Mouse (Mus musculus): Measurements from ENCODE around the gene Ube4a. TPM values are rescaled to one million over a fixed set of nuclear protein-coding genes. Genes with fewer than 3 reads are reported as not detected.

The Ube4a gene
- total and polyA plus RNA-seq, 3 experiments = 14.6 to 28.3 (median 18.2) TPM

DNA sequence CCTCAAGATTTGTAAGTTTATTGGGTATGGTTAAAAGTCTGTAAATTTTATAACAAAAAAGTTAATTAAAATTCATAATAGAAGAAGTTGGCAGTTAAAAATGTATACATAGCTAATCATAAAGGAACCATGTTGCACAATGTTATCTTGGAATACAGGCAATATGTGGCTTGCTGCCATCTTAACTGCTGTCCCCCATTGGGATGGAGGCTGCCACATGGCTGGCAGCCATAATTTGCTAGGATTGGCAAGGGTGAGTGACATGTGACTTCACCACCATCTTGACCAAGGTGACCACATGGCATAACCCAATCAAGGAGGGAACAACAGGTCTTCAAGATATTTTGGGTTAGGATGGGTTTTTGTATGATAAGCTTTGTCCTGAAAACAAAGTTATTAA lies 26.9 kb upstream of the Ube4a start:
- Histone ChIP-seq H3K27ac (ENCODE audit: insufficient read depth, low read depth) (no peak overlapping the region), H3K4me1 (ENCODE audit: control insufficient read depth in 1 of 2, insufficient read depth in 2 of 2) (peaks cover 3 to 10% of the 10 kb centered on the region in 2 experiments; a peak in 2 of 4 replicates), H3K27me3 (replicated peaks) (no peaks in the 10 kb centered on the region), H3K4me2 (ENCODE audit: insufficient read depth, low read depth, poor library complexity, severe bottlenecking) (no peak overlapping the region), H3K36me3 (replicated peaks in 1 of 2; ENCODE audit: control insufficient read depth in 1 of 2, insufficient read depth in 1 of 2, low read length in 1 of 2) (no peaks in the 10 kb centered on the region), H3K79me2 (replicated peaks; ENCODE audit: control insufficient read depth, extremely low read depth, insufficient read depth, poor library complexity, severe bottlenecking) (no peaks in the 10 kb centered on the region), H3K9ac (ENCODE audit: insufficient read depth, low read depth) (no peak overlapping the region), H3K4me3 (replicated peaks in 1 of 3; ENCODE audit: low read depth in 2 of 3, low read length in 2 of 3, poor library complexity in 1 of 3) (no peak overlapping the region), H3K9me3 (replicated peaks; ENCODE audit: low read length) (no peaks in the 10 kb centered on the region)
- dilution Hi-C loops (cut with MboI; ENCODE audit: extremely low pct_ligation_motif_present, extremely low pct_unique_long_range_greater_than_20kb, low sequenced_read_pairs) (no loop called here), in situ Hi-C loops (cut with MboI; ENCODE audit: low pct_ligation_motif_present, low pct_unique_long_range_greater_than_20kb, low sequenced_read_pairs) (no loop called here)
- TF ChIP-seq E2F4 (IDR thresholded peaks at IDR 0.05; ENCODE audit: insufficient replicate concordance, low read depth, low read length) = no peak
- TF ChIP-seq IRF4 (IDR thresholded peaks at IDR 0.05; ENCODE audit: low read depth, low read length) = no peak
- TF ChIP-seq JUN (IDR thresholded peaks at IDR 0.05; ENCODE audit: insufficient read depth, low read depth, low read length) = no peak
- no peak for TF ChIP-seq USF1 (IDR thresholded peaks at IDR 0.05; ENCODE audit: low read depth, low read length)
- TF ChIP-seq TBP (conservative IDR thresholded peaks at IDR 0.05; ENCODE audit: low read depth, low read length) = no peak
- TF ChIP-seq ZC3H11A (IDR thresholded peaks at IDR 0.05; ENCODE audit: low read depth, low read length) = no peak
- no peak for TF ChIP-seq MAFK (IDR thresholded peaks at IDR 0.05; ENCODE audit: insufficient replicate concordance, low read length)
- no peak for TF ChIP-seq ELF1 (IDR thresholded peaks at IDR 0.05; ENCODE audit: low read depth, low read length)
- TF ChIP-seq MXI1 (IDR thresholded peaks at IDR 0.05; ENCODE audit: low read depth, low read length) = no peak
- TF ChIP-seq CHD1 (IDR thresholded peaks at IDR 0.05; ENCODE audit: low read depth, low read length) = no peak
- TF ChIP-seq TCF12 (IDR thresholded peaks at IDR 0.05; ENCODE audit: low read depth, low read length) = no peak
- TF ChIP-seq HCFC1 (IDR thresholded peaks at IDR 0.05; ENCODE audit: low read depth, low read length) = no peak
- TF ChIP-seq SIN3A (IDR thresholded peaks at IDR 0.05; ENCODE audit: low read length) = no peak
- no peak for TF ChIP-seq MAZ (IDR thresholded peaks at IDR 0.05; ENCODE audit: low read depth, low read length)
- TF ChIP-seq UBTF (IDR thresholded peaks at IDR 0.05; ENCODE audit: low read depth, low read length) = no peak
- no peak for TF ChIP-seq NRF1 (IDR thresholded peaks at IDR 0.05; ENCODE audit: low read depth, low read length)
- DNase-seq (ENCODE audit: extremely low read depth) = no peak

DNA sequence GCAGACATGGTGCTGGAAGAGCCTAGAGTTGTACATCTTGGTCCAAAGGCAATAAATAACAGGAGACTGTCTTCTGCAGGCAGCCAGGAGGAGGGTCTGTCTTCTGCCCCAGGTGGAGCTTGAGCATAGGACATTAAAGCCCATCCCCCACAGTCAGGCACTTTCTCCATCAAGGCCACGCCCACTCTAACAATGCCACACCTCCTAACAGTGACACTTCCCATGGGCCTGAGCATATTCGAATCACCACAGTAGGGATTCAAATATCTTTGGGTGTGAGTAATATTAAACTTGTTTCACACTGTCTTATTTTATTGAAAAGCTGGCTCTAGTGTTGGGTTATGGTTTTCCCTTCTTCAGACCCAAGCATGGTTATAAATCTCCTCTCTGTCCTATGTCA lies 26.4 kb upstream of the Ube4a start:
- Histone ChIP-seq H3K27ac (ENCODE audit: insufficient read depth, low read depth) (no peak overlapping the region), H3K36me3 (replicated peaks in 1 of 2; ENCODE audit: control insufficient read depth in 1 of 2, insufficient read depth in 1 of 2, low read length in 1 of 2) (no peaks in the 10 kb centered on the region), H3K4me1 (ENCODE audit: control insufficient read depth in 1 of 2, insufficient read depth in 2 of 2) (peaks cover 5 to 14% of the 10 kb centered on the region in 2 experiments; a peak in 3 of 4 replicates), H3K79me2 (replicated peaks; ENCODE audit: control insufficient read depth, extremely low read depth, insufficient read depth, poor library complexity, severe bottlenecking) (no peaks in the 10 kb centered on the region), H3K9me3 (replicated peaks; ENCODE audit: low read length) (no peaks in the 10 kb centered on the region), H3K4me3 (replicated peaks in 1 of 3; ENCODE audit: low read depth in 2 of 3, low read length in 2 of 3, poor library complexity in 1 of 3) (no peak overlapping the region), H3K27me3 (replicated peaks) (no peaks in the 10 kb centered on the region), H3K4me2 (ENCODE audit: insufficient read depth, low read depth, poor library complexity, severe bottlenecking) (no peak overlapping the region), H3K9ac (ENCODE audit: insufficient read depth, low read depth) (no peak overlapping the region)
- in situ Hi-C loops (cut with MboI; ENCODE audit: low pct_ligation_motif_present, low pct_unique_long_range_greater_than_20kb, low sequenced_read_pairs) = no loop called here
- TF ChIP-seq RAD21 (IDR thresholded peaks at IDR 0.05; ENCODE audit: low read depth, low read length) (no peak), IRF4 (IDR thresholded peaks at IDR 0.05; ENCODE audit: low read depth, low read length) (no peak), ELF1 (IDR thresholded peaks at IDR 0.05; ENCODE audit: low read depth, low read length) (no peak), EP300 (IDR thresholded peaks at IDR 0.05; ENCODE audit: low read length) (no peak), JUN (IDR thresholded peaks at IDR 0.05; ENCODE audit: insufficient read depth, low read depth, low read length) (no peak), NRF1 (IDR thresholded peaks at IDR 0.05; ENCODE audit: low read depth, low read length) (no peak), NELFE (IDR thresholded peaks at IDR 0.05; ENCODE audit: low read depth, low read length) (no peak), SMC3 (IDR thresholded peaks at IDR 0.05; ENCODE audit: low read depth, low read length) (no peak), CHD1 (IDR thresholded peaks at IDR 0.05; ENCODE audit: low read depth, low read length) (no peak), E2F4 (IDR thresholded peaks at IDR 0.05; ENCODE audit: insufficient replicate concordance, low read depth, low read length) (no peak), HCFC1 (IDR thresholded peaks at IDR 0.05; ENCODE audit: low read depth, low read length) (no peak), KAT2A (IDR thresholded peaks at IDR 0.05; ENCODE audit: insufficient replicate concordance, low read length) (no peak), RCOR1 (conservative IDR thresholded peaks at IDR 0.05; ENCODE audit: low read depth, low read length) (no peak), ZNF384 (IDR thresholded peaks at IDR 0.05; ENCODE audit: low read depth, low read length) (no peak), MAFK (IDR thresholded peaks at IDR 0.05; ENCODE audit: insufficient replicate concordance, low read length) (no peak)
- dilution Hi-C loops (cut with MboI; ENCODE audit: extremely low pct_ligation_motif_present, extremely low pct_unique_long_range_greater_than_20kb, low sequenced_read_pairs) = no loop called here
- no peak for DNase-seq (ENCODE audit: extremely low read depth)
